Mouse (Mus musculus): ENCODE results near the gene Ccr4.

Gene Ccr4

GRCm38 (mm10) chr9:114504816-114505215 is at the start of gene Ccr4:
Gene Ccr4 (minus strand): TSS chr9:114504916.
- no peak for DNase-seq (ENCODE audit: low spot score)

DNA sequence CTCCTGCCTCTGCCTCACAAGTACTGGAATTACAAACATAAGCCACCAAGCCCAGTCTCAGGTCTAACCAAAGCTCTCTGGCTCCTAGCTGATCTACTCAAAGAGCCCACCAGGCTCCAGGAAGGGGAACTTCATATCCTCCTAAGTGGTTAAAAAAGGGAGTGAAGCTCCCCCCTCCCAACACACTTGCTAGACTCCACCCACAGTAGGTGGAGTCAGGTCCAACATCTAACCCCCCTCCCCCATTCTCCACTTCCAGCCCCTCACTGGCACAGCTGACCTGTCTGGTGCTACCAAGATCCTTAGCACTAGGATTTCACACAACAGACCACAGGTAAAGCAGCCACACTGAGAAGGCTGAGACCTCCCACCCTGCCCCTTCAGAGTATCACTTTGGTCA is 49.1 kb upstream of the Ccr4 start:
- no peak for DNase-seq (ENCODE audit: low spot score)

DNA sequence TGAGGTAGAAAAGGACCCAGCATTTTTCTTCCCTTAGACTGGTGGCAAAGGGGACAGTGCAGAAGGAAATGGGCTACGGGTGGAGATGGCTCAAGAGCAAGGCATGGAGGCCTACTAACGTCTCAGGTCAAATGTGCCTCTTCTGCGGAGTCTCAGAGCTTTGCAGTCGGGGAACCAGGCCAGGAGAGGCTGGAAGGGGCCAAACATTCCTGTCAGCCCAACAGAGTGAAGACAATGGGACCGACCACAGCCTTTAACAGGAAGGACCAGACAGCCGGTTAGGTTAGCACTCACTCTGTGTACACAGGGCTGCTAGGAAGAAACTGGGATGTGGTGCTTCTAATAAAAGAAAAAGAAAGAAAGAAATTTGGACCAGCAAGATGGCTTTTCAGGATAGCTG is 45.3 kb upstream of the Ccr4 start:
- DNase-seq (ENCODE audit: low spot score): no peak

- DNase-seq (ENCODE audit: low spot score): no peak
Measured at GRCm38 (mm10) chr9:114549117-114549516, 44.4 kb upstream of the Ccr4 start.

GRCm38 (mm10) chr9:114548496-114548895 is 43.8 kb upstream of the Ccr4 start:
- DNase-seq (ENCODE audit: low spot score): no peak

DNA sequence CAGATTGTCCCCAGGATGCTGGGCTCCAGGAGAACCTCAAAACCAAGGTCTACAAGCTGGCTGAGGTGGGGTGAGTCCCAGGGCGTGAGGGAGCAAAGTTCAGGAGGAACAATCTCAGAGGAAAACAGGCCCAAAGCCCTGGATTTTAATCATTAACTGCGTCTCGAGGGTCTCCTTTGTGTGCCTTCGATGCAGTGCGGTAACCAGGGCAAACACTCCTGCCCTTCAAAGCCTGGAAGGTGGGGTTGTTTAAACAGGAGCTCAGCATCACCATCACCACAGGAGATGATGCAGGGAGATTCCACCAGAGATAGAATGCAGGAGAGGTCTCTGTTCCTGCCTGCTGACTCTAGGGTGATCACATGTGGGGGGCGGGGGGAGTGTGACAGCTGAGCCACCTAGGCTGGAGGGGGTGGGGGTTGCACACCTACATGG is 42.9 kb upstream of the Ccr4 start:
- DNase-seq (ENCODE audit: low spot score): no peak

- DNase-seq (ENCODE audit: low spot score): peak; percentile 11
Measured at GRCm38 (mm10) chr9:114546765-114547164, 42.0 kb upstream of the Ccr4 start.

- DNase-seq (ENCODE audit: low spot score): no peak
Measured at GRCm38 (mm10) chr9:114544754-114545393, 40.2 kb upstream of the Ccr4 start.

- no peak for DNase-seq (ENCODE audit: low spot score)
Measured at GRCm38 (mm10) chr9:114543882-114544753, 39.4 kb upstream of the Ccr4 start.

- DNase-seq (ENCODE audit: low spot score): no peak
Measured at GRCm38 (mm10) chr9:114541279-114541741, 36.6 kb upstream of the Ccr4 start.

DNA sequence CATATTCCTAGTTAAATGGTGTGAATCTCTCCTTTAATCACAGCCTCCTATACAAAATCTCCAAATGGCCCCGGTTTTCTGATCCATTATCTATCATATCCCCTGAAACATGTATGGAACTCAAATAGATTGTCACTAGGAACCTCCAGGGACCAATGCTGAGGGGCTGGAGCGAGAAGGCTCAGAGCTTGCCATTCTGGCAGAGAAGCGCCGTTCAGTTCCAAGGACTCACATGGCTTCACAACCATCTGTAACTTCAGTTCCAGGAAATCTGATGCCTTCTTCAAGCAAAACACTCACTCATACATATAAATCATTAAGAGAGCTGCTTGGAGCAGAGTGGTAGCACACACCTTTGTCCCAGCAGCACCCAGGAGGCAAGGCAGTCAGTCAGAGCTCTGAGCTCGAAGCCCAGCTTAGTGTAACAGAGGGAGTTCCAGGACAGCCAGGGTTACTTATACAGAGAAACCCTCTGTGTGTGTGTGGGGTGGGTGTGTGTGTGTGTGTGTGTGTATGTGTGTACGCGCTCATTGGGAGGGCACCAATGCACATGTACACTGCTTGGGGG is 34.4 kb upstream of the Ccr4 start:
- no peak for DNase-seq (ENCODE audit: low spot score)

DNA sequence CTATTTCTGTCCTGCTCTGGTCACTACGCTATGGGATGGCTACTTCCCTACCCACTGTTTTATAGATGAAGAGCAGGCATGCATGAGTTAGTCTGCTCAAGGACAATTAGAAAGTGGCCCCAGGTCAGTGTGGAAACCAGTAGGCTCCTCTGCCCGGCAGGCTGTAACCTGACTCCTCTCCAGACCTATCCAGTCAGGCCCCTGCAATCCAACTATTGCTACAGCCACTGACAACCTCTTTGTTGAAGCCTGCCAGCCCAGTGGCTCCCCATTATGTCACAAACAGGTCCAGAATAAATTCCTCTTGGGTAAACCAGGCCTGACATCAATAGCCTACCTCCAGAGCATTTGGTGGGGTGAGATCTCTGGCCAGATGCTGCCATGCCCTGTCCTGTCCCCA is 31.9 kb upstream of the Ccr4 start:
- no peak for DNase-seq (ENCODE audit: low spot score)

GRCm38 (mm10) chr9:114534747-114535517 is 30.2 kb upstream of the Ccr4 start:
- DNase-seq (ENCODE audit: low spot score): no peak

DNA sequence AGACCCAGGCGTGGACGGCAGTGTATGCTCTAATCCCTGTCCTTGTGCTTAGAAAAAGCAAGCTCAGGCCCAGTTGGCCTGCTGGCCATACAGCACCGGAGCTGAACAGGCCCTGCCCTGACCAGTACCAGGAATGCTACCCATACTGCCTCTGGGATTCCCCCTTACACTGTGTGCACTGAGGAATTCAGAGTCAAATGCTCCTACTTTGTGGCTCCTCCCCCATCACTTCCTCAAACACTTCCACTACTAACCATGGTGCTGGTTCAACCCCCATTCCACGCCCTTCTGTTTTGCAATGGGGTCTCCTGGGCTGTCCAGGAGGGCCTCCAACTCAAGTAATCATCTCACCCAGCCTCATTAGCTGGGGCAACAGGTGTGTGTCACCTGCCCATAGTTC is 29.1 kb upstream of the Ccr4 start:
- no peak for DNase-seq (ENCODE audit: low spot score)

DNA sequence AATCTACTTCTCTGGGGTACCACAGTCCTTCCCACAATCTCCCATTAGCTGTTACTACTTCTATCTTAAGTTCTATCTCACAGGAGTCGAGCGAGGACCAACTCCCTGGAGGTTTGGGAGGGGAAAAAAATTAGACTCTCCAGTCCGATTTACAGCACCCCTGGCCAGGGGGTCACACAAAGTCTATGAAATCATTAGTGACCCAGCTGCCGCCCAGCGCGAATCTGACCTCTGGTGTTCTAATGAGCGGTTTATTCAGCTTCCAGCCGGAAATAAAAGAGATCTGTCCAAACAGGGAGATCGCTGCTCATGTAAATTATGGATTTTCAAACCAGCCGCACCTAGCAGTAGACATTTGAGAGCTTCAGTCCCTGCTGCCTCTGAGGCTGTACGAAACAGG is 26.6 kb upstream of the Ccr4 start:
- DNase-seq (ENCODE audit: low spot score): no peak

GRCm38 (mm10) chr9:114528680-114529048 is 23.9 kb upstream of the Ccr4 start:
- no peak for DNase-seq (ENCODE audit: low spot score)

DNA sequence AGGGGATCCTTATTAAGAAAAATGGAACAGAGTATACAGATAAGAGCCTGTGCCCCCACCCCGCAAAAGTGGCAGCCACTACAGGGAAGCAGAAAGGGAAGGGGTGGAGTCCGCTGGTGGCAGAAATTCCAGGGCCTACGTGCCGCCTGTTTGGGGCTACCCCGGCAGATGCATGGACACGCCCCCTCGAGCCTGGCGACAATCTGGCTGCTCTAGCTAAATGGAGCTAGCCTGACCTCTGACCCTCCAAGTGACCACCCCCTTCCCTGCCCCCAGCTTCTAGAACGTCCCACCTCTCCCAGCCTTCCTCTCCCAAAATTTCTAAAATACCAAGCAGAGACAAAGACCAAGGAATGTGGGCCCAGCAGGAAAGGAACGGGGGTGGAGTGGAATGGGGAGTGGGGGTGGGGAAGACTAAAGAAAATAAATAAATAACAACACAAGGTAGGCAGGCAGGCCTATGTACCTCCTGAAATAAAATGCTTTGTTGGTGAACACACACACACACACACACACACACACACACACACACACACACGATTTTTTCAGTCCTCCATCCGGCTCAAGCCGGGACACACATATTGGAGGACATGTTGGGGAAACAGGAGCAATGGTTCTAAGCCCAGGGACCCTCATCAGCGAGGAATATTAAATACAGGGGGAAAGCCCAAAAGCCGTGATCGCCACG is 23.4 kb upstream of the Ccr4 start:
- DNase-seq (ENCODE audit: low spot score): no peak

- DNase-seq (ENCODE audit: low spot score): peak; percentile 48
Measured at GRCm38 (mm10) chr9:114527085-114527484, 22.4 kb upstream of the Ccr4 start.

GRCm38 (mm10) chr9:114526581-114526980 is 21.9 kb upstream of the Ccr4 start:
- no peak for DNase-seq (ENCODE audit: low spot score)

DNA sequence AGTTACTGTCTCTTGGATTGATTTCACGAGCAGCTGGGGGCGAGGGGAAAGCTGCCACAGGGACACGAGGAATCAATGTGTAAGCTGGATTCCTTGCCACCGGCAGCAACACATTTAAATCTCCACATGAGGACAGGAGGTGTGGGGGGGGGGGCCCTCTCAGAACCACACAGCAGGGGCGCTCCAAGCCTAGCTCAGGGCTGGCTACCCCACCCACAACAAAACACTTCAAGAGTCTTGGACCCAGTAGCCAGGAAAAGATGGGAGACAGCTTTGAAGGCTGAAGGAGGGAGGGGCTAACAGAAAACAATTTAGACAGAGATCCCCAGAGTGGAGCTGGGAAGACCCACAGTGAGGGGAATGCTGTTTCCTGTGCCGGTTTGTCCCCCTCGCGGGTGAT is 21.2 kb upstream of the Ccr4 start:
- DNase-seq (ENCODE audit: low spot score): no peak

DNA sequence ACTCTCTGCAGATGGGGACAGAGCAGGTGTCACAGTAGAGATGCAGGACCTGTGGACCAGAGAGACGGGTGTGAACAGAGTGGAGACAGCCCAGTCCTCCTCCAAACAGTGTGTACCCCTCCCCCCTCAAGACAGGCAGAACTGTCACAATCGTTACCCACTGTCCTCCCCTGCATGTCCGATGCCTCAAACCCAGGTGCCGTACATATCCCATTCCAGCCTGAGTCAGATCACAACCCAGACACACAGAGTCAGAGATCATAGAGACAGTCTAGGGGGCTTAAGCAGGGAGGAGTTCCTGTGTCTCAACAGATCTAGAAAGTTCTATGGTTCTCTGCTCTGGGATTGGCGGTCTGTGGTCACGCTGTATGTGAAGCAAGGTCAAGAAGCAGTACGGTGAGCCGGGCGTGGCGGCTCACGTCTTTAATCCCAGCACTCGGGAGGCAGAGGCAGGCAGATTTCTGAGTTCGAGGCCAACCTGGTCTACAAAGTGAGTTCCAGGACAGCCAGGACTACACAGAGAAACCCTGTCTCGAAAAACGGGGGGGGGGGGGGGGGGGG is 20.4 kb upstream of the Ccr4 start:
- DNase-seq (ENCODE audit: low spot score): no peak
